Mouse (Mus musculus) urinary bladder, adult 18-20 months (tissue): Measurements from ENCODE around the gene Map3k15.

ENCODE experiments used
- DNase-seq, 2 experiments: peaks; one replicate each; pipeline ENCODE4 v3.0.0; 2022; ENCODE audit warnings: low spot score in 2 of 2, mixed read lengths in 2 of 2

Map3k15 gene

GRCm38 (mm10) chrX:159988002-159988960 lies at the start of gene Map3k15:
TSS of gene Map3k15 (plus strand) at chrX:159988433.
- DNase-seq: peak; percentile 30 to 33

GRCm38 (mm10) chrX:159942569-159942968 lies 45.7 kb upstream of the Map3k15 start:
- no peak for DNase-seq

- no peak for DNase-seq
Observed at GRCm38 (mm10) chrX:159943586-159943985, 44.6 kb upstream of the Map3k15 start.

GRCm38 (mm10) chrX:159953546-159954429 lies 34.4 kb upstream of the Map3k15 start:
- DNase-seq: no peak

GRCm38 (mm10) chrX:159954430-159954779 lies 33.8 kb upstream of the Map3k15 start:
- DNase-seq: no peak

- no peak for DNase-seq
Observed at GRCm38 (mm10) chrX:159955433-159955832, 32.8 kb upstream of the Map3k15 start.

- no peak for DNase-seq
Observed at GRCm38 (mm10) chrX:159961385-159961784, 26.8 kb upstream of the Map3k15 start.

- DNase-seq: peak; percentile 8 to 47
Observed at GRCm38 (mm10) chrX:159963273-159963672, 25.0 kb upstream of the Map3k15 start.

- DNase-seq: no peak
Observed at GRCm38 (mm10) chrX:159963925-159964324, 24.3 kb upstream of the Map3k15 start.

- DNase-seq: no peak
Observed at GRCm38 (mm10) chrX:159969025-159969424, 19.2 kb upstream of the Map3k15 start.

GRCm38 (mm10) chrX:159971091-159971779 lies 17.0 kb upstream of the Map3k15 start:
- no peak for DNase-seq

GRCm38 (mm10) chrX:159973730-159974129 lies 14.5 kb upstream of the Map3k15 start:
- DNase-seq: no peak

GRCm38 (mm10) chrX:159976243-159976642 lies 12.0 kb upstream of the Map3k15 start:
- DNase-seq: no peak

- DNase-seq: no peak
Observed at GRCm38 (mm10) chrX:159995808-159996207, 7.6 kb downstream of the Map3k15 start.

GRCm38 (mm10) chrX:160053306-160053705 lies 65.1 kb downstream of the Map3k15 start:
- no peak for DNase-seq

- DNase-seq: no peak
Observed at GRCm38 (mm10) chrX:160054643-160055042, 66.4 kb downstream of the Map3k15 start.

GRCm38 (mm10) chrX:160091973-160092372 lies 103.7 kb downstream of the Map3k15 start:
- DNase-seq: no peak

GRCm38 (mm10) chrX:160107817-160108216 lies 119.6 kb downstream of the Map3k15 start:
- DNase-seq: no peak

- DNase-seq: no peak
Observed at GRCm38 (mm10) chrX:160113777-160114176, 125.5 kb downstream of the Map3k15 start.

- DNase-seq: no peak
Observed at GRCm38 (mm10) chrX:160116074-160116473, 127.8 kb downstream of the Map3k15 start.

- DNase-seq: no peak
Observed at GRCm38 (mm10) chrX:160116658-160117057, 128.4 kb downstream of the Map3k15 start.
